Mouse (Mus musculus) heart, adult 2 months (tissue): ENCODE data around the gene Stx8.

Experiments
- CTCF ChIP-seq: fragments of 200-600 bp; IDR thresholded peaks from 2 replicates; pipeline ENCODE4 v1.8.1; 2022; ENCODE audit warnings: antibody characterized with exemption, mild to moderate bottlenecking, moderate library complexity
- POLR2A ChIP-seq: fragments of 200-500 bp; IDR thresholded peaks from 2 replicates; pipeline ENCODE4 v1.6.1; 2011; ENCODE audit warnings: mild to moderate bottlenecking, low read depth, low read length, control low read depth; ENCODE audit not compliant: insufficient read depth

GRCm38 (mm10) chr11:68114202-68114601 lies 148.2 kb downstream of the Stx8 start:
- TF ChIP-seq POLR2A, result no peak
- peak; percentile 29 for TF ChIP-seq CTCF
